9 mouse cellular contexts compared by ENCODE assay signal in genomic region chr16:38924940-38925339, GRCm38 (mm10). TPM values are rescaled to one million over a fixed set of nuclear protein-coding genes. Genes with fewer than 3 reads are reported as not detected.
A peak's percentile ranks its signal among the peaks of the same experiment; 100 is the strongest.
DNase-seq lines count a peak whose midpoint lies in the region; ATAC-seq and TF ChIP-seq lines count a peak whose summit lies in the region.
"Had no signal": no experiment of that assay in that cellular context is flagged by ENCODE, and none has a peak within 500 bp of the region (broad histone marks: within the 10 kb centered on the region; RNA-seq: fewer than 3 reads in every experiment).

No protein-coding gene starts in this region.

- H3K9ac ChIP-seq in stomach, embryonic 16.5 days (ENCODE audit: low read length): no peak overlapping the region
- H3K9ac ChIP-seq in stomach, postnatal 0 days (ENCODE audit: low read length): no peak overlapping the region
- no peak overlapping the region for H3K9ac ChIP-seq in hindbrain, embryonic 15.5 days
- no peak overlapping the region for H3K9ac ChIP-seq in midbrain, embryonic 12.5 days (replicated peaks)
- H3K9ac ChIP-seq: liver, embryonic 15.5 days had no signal

- TF ChIP-seq CTCF in stomach, postnatal 0 days (IDR thresholded peaks at IDR 0.05; ENCODE audit: low read depth): no peak

- no peak overlapping the region for H3K4me3 ChIP-seq in stomach, embryonic 16.5 days (replicated peaks; ENCODE audit: low read length)
- H3K4me3 ChIP-seq in stomach, postnatal 0 days (ENCODE audit: low read depth, low read length): no peak overlapping the region
- H3K4me3 ChIP-seq in hindbrain, embryonic 15.5 days: no peak overlapping the region
- H3K4me3 ChIP-seq in midbrain, embryonic 12.5 days: no peak overlapping the region
- H3K4me3 ChIP-seq: liver, embryonic 15.5 days had no signal

- no peaks in the 10 kb centered on the region for H3K27me3 ChIP-seq in stomach, embryonic 16.5 days (ENCODE audit: control insufficient read depth, insufficient read depth, low read length)
- H3K27me3 ChIP-seq in stomach, postnatal 0 days (ENCODE audit: control insufficient read depth, insufficient read depth, low read length): no peaks in the 10 kb centered on the region
- H3K27me3 ChIP-seq in hindbrain, embryonic 15.5 days: no peaks in the 10 kb centered on the region
- no peaks in the 10 kb centered on the region for H3K27me3 ChIP-seq in midbrain, embryonic 12.5 days
- H3K27me3 ChIP-seq: liver, embryonic 15.5 days had no signal

- no peak for ATAC-seq in stomach, embryonic 16.5 days (ENCODE audit: insufficient read depth, low FRiP score)
- no peak for ATAC-seq in stomach, postnatal 0 days (ENCODE audit: low FRiP score, low TSS enrichment)
- peak; percentile 59; the same call in 1 of the 2 replicates for ATAC-seq in hindbrain, embryonic 15.5 days (ENCODE audit: low FRiP score, low read depth)
- peak; percentile 56 for ATAC-seq in midbrain, embryonic 12.5 days (ENCODE audit: low FRiP score, low read depth)

- H3K4me1 ChIP-seq in stomach, embryonic 16.5 days (ENCODE audit: control insufficient read depth, insufficient read depth, low read length): no peaks in the 10 kb centered on the region
- no peaks in the 10 kb centered on the region for H3K4me1 ChIP-seq in stomach, postnatal 0 days (replicated peaks; ENCODE audit: control insufficient read depth, insufficient read depth)
- peaks cover 9% of the 10 kb centered on the region for H3K4me1 ChIP-seq in hindbrain, embryonic 15.5 days (replicated peaks)
- no peaks in the 10 kb centered on the region for H3K4me1 ChIP-seq in midbrain, embryonic 12.5 days
- H3K4me1 ChIP-seq: liver, embryonic 15.5 days had no signal

- H3K36me3 ChIP-seq in stomach, embryonic 16.5 days (ENCODE audit: control insufficient read depth, insufficient read depth, low read length): no peaks in the 10 kb centered on the region
- no peaks in the 10 kb centered on the region for H3K36me3 ChIP-seq in stomach, postnatal 0 days (ENCODE audit: control insufficient read depth, insufficient read depth, low read length)
- H3K36me3 ChIP-seq in hindbrain, embryonic 15.5 days: no peaks in the 10 kb centered on the region
- no peaks in the 10 kb centered on the region for H3K36me3 ChIP-seq in midbrain, embryonic 12.5 days
- H3K36me3 ChIP-seq: liver, embryonic 15.5 days had no signal

- no peak for TF ChIP-seq EP300 in stomach, postnatal 0 days (optimal IDR thresholded peaks at IDR 0.05)

- no peak for DNase-seq in stomach, postnatal 0 days (ENCODE audit: low spot score)
- DNase-seq in testis, postnatal 10 days (ENCODE audit: low spot score): no peak
- DNase-seq in Muller cell, postnatal 12 days (ENCODE audit: inconsistent ontology term): no peak
- DNase-seq in lung, postnatal 36 days: no peak
- DNase-seq in cerebellum, adult 18-20 months: no peak

- H3K27ac ChIP-seq in stomach, embryonic 16.5 days (ENCODE audit: low read length): no peak overlapping the region
- H3K27ac ChIP-seq in stomach, postnatal 0 days (replicated peaks): no peak overlapping the region
- no peak overlapping the region; the same call in 1 of the 2 replicates for H3K27ac ChIP-seq in hindbrain, embryonic 15.5 days (replicated peaks)
- no peak overlapping the region for H3K27ac ChIP-seq in midbrain, embryonic 12.5 days (replicated peaks)
- H3K27ac ChIP-seq: liver, embryonic 15.5 days had no signal

- H3K4me2 ChIP-seq in stomach, embryonic 16.5 days (ENCODE audit: low read depth, low read length): 0 out of 2 replicates have a peak overlapping the region, but pooled peaks have one; percentile 10
- no peak overlapping the region for H3K4me2 ChIP-seq in stomach, postnatal 0 days (replicated peaks; ENCODE audit: low read depth)
- peak overlapping the region; percentile 41 for H3K4me2 ChIP-seq in hindbrain, embryonic 15.5 days
- H3K4me2 ChIP-seq in midbrain, embryonic 12.5 days (replicated peaks): no peak overlapping the region
- H3K4me2 ChIP-seq: liver, embryonic 15.5 days had no signal

- 46% methylated on average over 13 of the region's 13 CpGs for WGBS in stomach, embryonic 16.5 days
- 62% methylated on average over 13 of the region's 13 CpGs for WGBS in stomach, postnatal 0 days
- WGBS in hindbrain, embryonic 15.5 days: 38% methylated on average over 13 of the region's 13 CpGs
- 70% methylated on average over 13 of the region's 13 CpGs for WGBS in midbrain, embryonic 12.5 days

- H3K9me3 ChIP-seq in stomach, embryonic 16.5 days (replicated peaks; ENCODE audit: control insufficient read depth, low read length): no peaks in the 10 kb centered on the region
- no peaks in the 10 kb centered on the region for H3K9me3 ChIP-seq in stomach, postnatal 0 days (ENCODE audit: control insufficient read depth, low read length)
- H3K9me3 ChIP-seq in hindbrain, embryonic 15.5 days: no peaks in the 10 kb centered on the region
- no peaks in the 10 kb centered on the region for H3K9me3 ChIP-seq in midbrain, embryonic 12.5 days
- H3K9me3 ChIP-seq: liver, embryonic 15.5 days had no signal

RNA-seq across cellular contexts. Expression of gene Igsf11, which starts 32.5 kb away (rescaled TPM):
- 1.2 and 1.5 TPM in 2 replicates for polyA plus RNA-seq in stomach, embryonic 16.5 days (2015; fragmentation: Nextera tagmentation; extraction: Ambion mirVana)
- polyA plus RNA-seq in stomach, postnatal 0 days (2015; fragmentation: Nextera tagmentation; extraction: Ambion mirVana): 0.56 and 0.63 TPM in 2 replicates
- 3.2 and 4.3 TPM in 2 replicates for polyA plus RNA-seq in hindbrain, embryonic 15.5 days (2015; fragmentation: Nextera tagmentation; extraction: Ambion mirVana)
- polyA plus RNA-seq in midbrain, embryonic 12.5 days (2016; fragmentation: Nextera tagmentation; extraction: Ambion mirVana): 1.8 TPM in 2 replicates

Comparison
In these comparisons a context has a peak if more than half of its experiments do, and no peak if none do; other contexts are left out.
1. H3K4me2 ChIP-seq: peak in stomach, embryonic 16.5 days (single experiment) and hindbrain, embryonic 15.5 days (single experiment); none in stomach, postnatal 0 days (single experiment) and midbrain, embryonic 12.5 days (single experiment).
2. ATAC-seq: peak in hindbrain, embryonic 15.5 days (single experiment) and midbrain, embryonic 12.5 days (single experiment); none in stomach, embryonic 16.5 days (single experiment) and stomach, postnatal 0 days (single experiment).